Mouse (Mus musculus) ovary, adult 10 weeks (tissue): Measurements from ENCODE around the gene Naif1. TPM values are rescaled to one million over a fixed set of nuclear protein-coding genes. Genes with fewer than 3 reads are reported as not detected.

Source experiments
- polyA plus RNA-seq: library from polyadenylated mRNA; stranded (reverse); fragments of 350-450 nt; fragmentation: Illumina TruSeq; extraction: RNeasy Lipid Tissue Mini Kit (QIAGEN cat#74804); gene quantifications from one replicate; pipeline ENCODE4 v1.2.3, GENCODE M21; 2014

The Naif1 gene
- 0.83 TPM for polyA plus RNA-seq

DNA sequence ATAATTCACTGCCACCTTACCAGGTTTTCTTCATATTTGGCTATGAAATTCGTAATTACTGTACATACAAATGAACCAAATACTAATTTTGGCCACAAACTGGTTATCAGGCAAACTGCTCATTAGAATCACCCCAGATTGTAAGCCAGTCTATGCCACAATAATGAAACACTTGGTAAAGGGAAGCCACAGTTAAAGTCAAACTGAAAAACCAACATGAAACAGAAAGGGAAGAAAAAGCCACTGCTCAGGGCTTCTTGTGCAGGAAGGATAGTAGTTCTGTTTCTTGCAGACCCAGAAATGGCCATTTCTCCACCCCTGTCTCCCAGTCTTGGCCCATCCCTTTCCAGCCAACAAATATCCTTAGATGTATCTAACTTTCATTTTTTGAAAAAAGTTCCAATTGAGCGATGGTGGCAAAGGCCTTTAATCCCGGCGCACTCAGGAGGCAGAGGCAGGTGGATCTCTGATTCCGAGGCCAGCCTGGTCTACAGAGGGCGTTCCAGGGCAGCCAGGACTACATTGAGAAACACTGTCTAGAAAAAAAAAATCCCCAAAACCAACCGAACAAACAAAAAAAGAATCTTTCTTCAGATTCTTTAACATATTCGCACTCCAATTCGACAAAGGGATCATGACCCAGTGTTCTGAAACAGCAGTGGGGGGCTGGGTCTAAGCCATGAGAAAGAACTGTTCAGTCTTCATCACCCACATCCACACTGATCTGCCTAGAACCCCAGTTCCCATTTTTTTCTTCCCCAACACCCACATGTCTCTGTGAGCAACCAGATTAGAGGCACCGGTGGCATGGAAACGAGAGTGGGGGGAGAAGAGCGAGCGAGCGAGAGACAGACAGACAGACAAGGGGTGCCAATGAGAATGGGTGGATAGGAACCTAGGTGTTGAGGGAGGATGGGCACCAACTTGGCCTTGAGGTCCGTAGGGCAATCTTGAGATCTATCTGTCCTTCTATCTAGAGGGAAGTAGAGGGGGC, at the start of gene Naif1:
Gene Naif1 (plus strand): TSS at position 697 of the 994 bp plus-strand sequence.

GRCm38 (mm10) chr2:32450881-32451844, 906 bp downstream of the Naif1 start, which contains the start of gene Slc25a25:
TSS of gene Slc25a25 (minus strand) at chr2:32451445.

Other genes with a start within 250 kb of the Naif1 start
- 13.1 TPM for gene Pomt1, start 213.9 kb upstream of the Naif1 start, polyA plus RNA-seq
- 22.8 TPM for gene Uck1, start 190.3 kb upstream of the Naif1 start, polyA plus RNA-seq
- gene Golga2, start 163.1 kb upstream of the Naif1 start, polyA plus RNA-seq: 19.7 TPM
- gene Swi5, start 162.4 kb upstream of the Naif1 start, polyA plus RNA-seq: 398 TPM
- 4.8 TPM for gene Ciz1, start 98.1 kb upstream of the Naif1 start, polyA plus RNA-seq
- gene Dnm1, start 97.1 kb upstream of the Naif1 start, polyA plus RNA-seq: 1.4 TPM
- gene 1110008P14Rik, start 68.5 kb upstream of the Naif1 start, polyA plus RNA-seq: 1.7 TPM
- 5.6 TPM for gene Lcn2, start 62.2 kb upstream of the Naif1 start, polyA plus RNA-seq
- 1.9 TPM for gene Ptges2, start 54.6 kb upstream of the Naif1 start, polyA plus RNA-seq
- gene Slc25a25, start 988 bp downstream of the Naif1 start, polyA plus RNA-seq: 1.1 TPM
- gene Fam102a, start 84.9 kb downstream of the Naif1 start, polyA plus RNA-seq: 4.4 TPM
- gene Dpm2, start 120.4 kb downstream of the Naif1 start, polyA plus RNA-seq: 3.4 TPM
- gene Pip5kl1, start 124.3 kb downstream of the Naif1 start, polyA plus RNA-seq: not detected
- gene 9430097D07Rik, start 125.2 kb downstream of the Naif1 start, polyA plus RNA-seq: not detected
- gene St6galnac4, start 136.6 kb downstream of the Naif1 start, polyA plus RNA-seq: 1.8 TPM
- 2.8 TPM for gene St6galnac6, start 149.3 kb downstream of the Naif1 start, polyA plus RNA-seq
- 1.8 TPM for gene Ak1, start 171.3 kb downstream of the Naif1 start, polyA plus RNA-seq
- 1.1 TPM for gene Eng, start 196.1 kb downstream of the Naif1 start, polyA plus RNA-seq